Mouse (Mus musculus): ENCODE results near the gene Dhrs11. TPM values are rescaled to one million over a fixed set of nuclear protein-coding genes. Genes with fewer than 3 reads are reported as not detected.
"Not testable (repeated sequence)": the region's sequence is repeated elsewhere in the genome, so short reads cannot be mapped to it uniquely, and the experiment has no call there.

Dhrs11 gene
- polyA plus RNA-seq, 1 experiment from 2014 or later: 12.9 TPM

GRCm38 (mm10) chr11:84868786-84869259 is 40.0 kb upstream of the Dhrs11 start:
- H3K9ac ChIP-seq (replicated peaks; ENCODE audit: low read depth, low read length): peak overlapping the region; percentile 82
- H3K4me1 ChIP-seq (ENCODE audit: control insufficient read depth, insufficient read depth, low read length): peaks cover 12% of the 10 kb centered on the region
- WGBS: 15% methylated on average over 7 of the region's 7 CpGs
- ATAC-seq (ENCODE audit: insufficient number of reproducible peaks, insufficient read depth, low FRiP score, low read depth): no peak
- peak overlapping the region; percentile 95 for H3K27ac ChIP-seq (ENCODE audit: low read length)
- H3K9me3 ChIP-seq (ENCODE audit: control insufficient read depth, low read depth, low read length): no peaks in the 10 kb centered on the region
- peak overlapping the region; percentile 72 for H3K4me2 ChIP-seq (replicated peaks; ENCODE audit: low read depth, low read length)
- no peaks in the 10 kb centered on the region for H3K27me3 ChIP-seq (ENCODE audit: control insufficient read depth, insufficient read depth, low read length)
- peak overlapping the region; percentile 95 for H3K4me3 ChIP-seq (ENCODE audit: low read depth, low read length)
- H3K36me3 ChIP-seq (ENCODE audit: control insufficient read depth, insufficient read depth, low read length): peaks cover 6% of the 10 kb centered on the region; the same call in 1 of the 2 replicates

GRCm38 (mm10) chr11:84867586-84867985 is 38.8 kb upstream of the Dhrs11 start:
- no peaks in the 10 kb centered on the region for H3K27me3 ChIP-seq (ENCODE audit: control insufficient read depth, insufficient read depth, low read length)
- peaks cover 12% of the 10 kb centered on the region for H3K4me1 ChIP-seq (ENCODE audit: control insufficient read depth, insufficient read depth, low read length)
- WGBS: 88% methylated on average over 2 of the region's 2 CpGs
- peaks cover 6% of the 10 kb centered on the region; the same call in 1 of the 2 replicates for H3K36me3 ChIP-seq (ENCODE audit: control insufficient read depth, insufficient read depth, low read length)
- H3K4me2 ChIP-seq (replicated peaks; ENCODE audit: low read depth, low read length): no peak overlapping the region
- H3K4me3 ChIP-seq (ENCODE audit: low read depth, low read length): no peak overlapping the region
- H3K27ac ChIP-seq (ENCODE audit: low read length): no peak overlapping the region
- no peaks in the 10 kb centered on the region for H3K9me3 ChIP-seq (ENCODE audit: control insufficient read depth, low read depth, low read length)
- ATAC-seq (ENCODE audit: insufficient number of reproducible peaks, insufficient read depth, low FRiP score, low read depth): no peak
- H3K9ac ChIP-seq (replicated peaks; ENCODE audit: low read depth, low read length): no peak overlapping the region

GRCm38 (mm10) chr11:84865268-84865667 is 36.5 kb upstream of the Dhrs11 start:
- Histone ChIP-seq H3K9me3 (ENCODE audit: control insufficient read depth, low read depth, low read length) (no peaks in the 10 kb centered on the region), H3K9ac (replicated peaks; ENCODE audit: low read depth, low read length) (no peak overlapping the region), H3K36me3 (ENCODE audit: control insufficient read depth, insufficient read depth, low read length) (peaks cover 18% of the 10 kb centered on the region), H3K27ac (ENCODE audit: low read length) (no peak overlapping the region), H3K27me3 (ENCODE audit: control insufficient read depth, insufficient read depth, low read length) (no peaks in the 10 kb centered on the region), H3K4me3 (ENCODE audit: low read depth, low read length) (no peak overlapping the region), H3K4me1 (ENCODE audit: control insufficient read depth, insufficient read depth, low read length) (peaks cover 12% of the 10 kb centered on the region), H3K4me2 (replicated peaks; ENCODE audit: low read depth, low read length) (no peak overlapping the region)
- ATAC-seq (ENCODE audit: insufficient number of reproducible peaks, insufficient read depth, low FRiP score, low read depth): no peak
- WGBS: 32% methylated on average over 2 of the region's 2 CpGs

GRCm38 (mm10) chr11:84855285-84855684 is 26.5 kb upstream of the Dhrs11 start:
- no peak overlapping the region for H3K9ac ChIP-seq (replicated peaks; ENCODE audit: low read depth, low read length)
- WGBS: 93% methylated on average over 6 of the region's 6 CpGs
- no peaks in the 10 kb centered on the region for H3K27me3 ChIP-seq (ENCODE audit: control insufficient read depth, insufficient read depth, low read length)
- H3K4me1 ChIP-seq (ENCODE audit: control insufficient read depth, insufficient read depth, low read length): no peaks in the 10 kb centered on the region
- no peak overlapping the region for H3K4me2 ChIP-seq (replicated peaks; ENCODE audit: low read depth, low read length)
- H3K9me3 ChIP-seq (ENCODE audit: control insufficient read depth, low read depth, low read length): no peaks in the 10 kb centered on the region
- ATAC-seq (ENCODE audit: insufficient number of reproducible peaks, insufficient read depth, low FRiP score, low read depth): no peak
- H3K4me3 ChIP-seq (ENCODE audit: low read depth, low read length): no peak overlapping the region
- H3K36me3 ChIP-seq (ENCODE audit: control insufficient read depth, insufficient read depth, low read length): peaks cover 48% of the 10 kb centered on the region
- no peak overlapping the region for H3K27ac ChIP-seq (ENCODE audit: low read length)

GRCm38 (mm10) chr11:84847475-84848090 is 18.8 kb upstream of the Dhrs11 start:
- no peak overlapping the region for H3K4me3 ChIP-seq (ENCODE audit: low read depth, low read length)
- ATAC-seq (ENCODE audit: insufficient number of reproducible peaks, insufficient read depth, low FRiP score, low read depth): no peak
- 81% methylated on average over 7 of the region's 7 CpGs for WGBS
- H3K4me2 ChIP-seq (replicated peaks; ENCODE audit: low read depth, low read length): no peak overlapping the region
- H3K36me3 ChIP-seq (ENCODE audit: control insufficient read depth, insufficient read depth, low read length): peaks cover 38% of the 10 kb centered on the region
- H3K27me3 ChIP-seq (ENCODE audit: control insufficient read depth, insufficient read depth, low read length): no peaks in the 10 kb centered on the region
- H3K9ac ChIP-seq (replicated peaks; ENCODE audit: low read depth, low read length): no peak overlapping the region
- no peaks in the 10 kb centered on the region for H3K4me1 ChIP-seq (ENCODE audit: control insufficient read depth, insufficient read depth, low read length)
- H3K27ac ChIP-seq (ENCODE audit: low read length): no peak overlapping the region
- no peaks in the 10 kb centered on the region for H3K9me3 ChIP-seq (ENCODE audit: control insufficient read depth, low read depth, low read length)

- no peaks in the 10 kb centered on the region for H3K4me1 ChIP-seq (ENCODE audit: control insufficient read depth, insufficient read depth, low read length)
- 95% methylated on average over 15 of the region's 15 CpGs for WGBS
- peaks cover 33% of the 10 kb centered on the region for H3K36me3 ChIP-seq (ENCODE audit: control insufficient read depth, insufficient read depth, low read length)
- no peaks in the 10 kb centered on the region for H3K9me3 ChIP-seq (ENCODE audit: control insufficient read depth, low read depth, low read length)
- no peak overlapping the region for H3K27ac ChIP-seq (ENCODE audit: low read length)
- ATAC-seq (ENCODE audit: insufficient number of reproducible peaks, insufficient read depth, low FRiP score, low read depth): no peak
- H3K4me3 ChIP-seq (ENCODE audit: low read depth, low read length): no peak overlapping the region
- H3K9ac ChIP-seq (replicated peaks; ENCODE audit: low read depth, low read length): no peak overlapping the region
- H3K27me3 ChIP-seq (ENCODE audit: control insufficient read depth, insufficient read depth, low read length): no peaks in the 10 kb centered on the region
- no peak overlapping the region for H3K4me2 ChIP-seq (replicated peaks; ENCODE audit: low read depth, low read length)
Measured at GRCm38 (mm10) chr11:84846741-84847474, 18.1 kb upstream of the Dhrs11 start.

GRCm38 (mm10) chr11:84839330-84839729 is 10.5 kb upstream of the Dhrs11 start:
- no peak overlapping the region for H3K4me2 ChIP-seq (replicated peaks; ENCODE audit: low read depth, low read length)
- H3K9ac ChIP-seq (replicated peaks; ENCODE audit: low read depth, low read length): no peak overlapping the region
- H3K4me3 ChIP-seq (ENCODE audit: low read depth, low read length): no peak overlapping the region
- peaks cover 54% of the 10 kb centered on the region for H3K36me3 ChIP-seq (ENCODE audit: control insufficient read depth, insufficient read depth, low read length)
- H3K4me1 ChIP-seq (ENCODE audit: control insufficient read depth, insufficient read depth, low read length): no peaks in the 10 kb centered on the region
- WGBS: 94% methylated on average over 2 of the region's 2 CpGs
- no peak overlapping the region for H3K27ac ChIP-seq (ENCODE audit: low read length)
- no peak for ATAC-seq (ENCODE audit: insufficient number of reproducible peaks, insufficient read depth, low FRiP score, low read depth)
- H3K27me3 ChIP-seq (ENCODE audit: control insufficient read depth, insufficient read depth, low read length): no peaks in the 10 kb centered on the region
- no peaks in the 10 kb centered on the region for H3K9me3 ChIP-seq (ENCODE audit: control insufficient read depth, low read depth, low read length)

- Histone ChIP-seq H3K4me3 (ENCODE audit: low read depth, low read length) (peak overlapping the region; percentile 80), H3K27ac (ENCODE audit: low read length) (peak overlapping the region; percentile 45; the same call in 1 of the 2 replicates), H3K9ac (replicated peaks; ENCODE audit: low read depth, low read length) (peak overlapping the region; percentile 64; the same call in 1 of the 2 replicates), H3K36me3 (ENCODE audit: control insufficient read depth, insufficient read depth, low read length) (peaks cover 24% of the 10 kb centered on the region), H3K4me2 (replicated peaks; ENCODE audit: low read depth, low read length) (peak overlapping the region; percentile 68)
- H3K27me3 ChIP-seq (ENCODE audit: control insufficient read depth, insufficient read depth, low read length); H3K4me1 ChIP-seq (ENCODE audit: control insufficient read depth, insufficient read depth, low read length); H3K9me3 ChIP-seq (ENCODE audit: control insufficient read depth, low read depth, low read length): not testable (repeated sequence)
- 74% methylated on average over 11 of the region's 11 CpGs for WGBS
- 0 out of 2 replicates have a peak, but pooled peaks have one; percentile 18 for ATAC-seq (ENCODE audit: insufficient number of reproducible peaks, insufficient read depth, low FRiP score, low read depth)
Measured at GRCm38 (mm10) chr11:84829495-84829894, 701 bp upstream of the Dhrs11 start.

Measured in stomach, embryonic 14.5 days (tissue).